Mouse (Mus musculus): Measurements from ENCODE around the gene Arfip1. TPM values are rescaled to one million over a fixed set of nuclear protein-coding genes. Genes with fewer than 3 reads are reported as not detected.

The Arfip1 gene
- polyA plus RNA-seq, 1 experiment from 2014 or later: 44.7 TPM

DNA sequence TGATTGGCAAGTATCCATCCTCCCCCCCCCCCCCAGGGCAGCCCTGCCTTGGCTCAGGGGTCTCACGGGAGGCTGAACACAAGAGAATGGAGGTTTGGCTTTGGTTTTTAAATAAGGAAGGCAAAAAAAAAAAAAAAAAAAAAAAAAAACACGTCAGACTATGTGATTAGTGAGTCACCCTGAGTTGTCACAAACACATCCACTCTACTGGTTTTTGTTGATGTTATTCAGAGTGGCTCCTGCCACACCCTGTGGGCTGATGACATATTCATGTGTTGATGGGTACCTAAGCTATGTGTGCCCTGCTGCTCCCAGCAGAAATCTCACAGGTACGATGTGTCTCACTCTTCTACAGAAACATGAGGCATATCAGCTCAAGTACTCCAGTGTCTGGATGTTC, 131.8 kb downstream of the Arfip1 start:
- no peak overlapping the region for H3K4me3 ChIP-seq (ENCODE audit: low read depth, low read length)
- H3K9ac ChIP-seq (ENCODE audit: low read length): no peak overlapping the region
- no peaks in the 10 kb centered on the region for H3K9me3 ChIP-seq (ENCODE audit: control insufficient read depth, low read length)
- no peak overlapping the region for H3K4me2 ChIP-seq (ENCODE audit: low read length)
- 68% methylated on average over 3 of the region's 3 CpGs for WGBS
- H3K27ac ChIP-seq (ENCODE audit: low read depth): no peak overlapping the region
- peaks cover under 1% of the 10 kb centered on the region; the same call in 1 of the 2 replicates for H3K4me1 ChIP-seq (replicated peaks; ENCODE audit: control insufficient read depth, insufficient read depth, low read length)
- H3K36me3 ChIP-seq (ENCODE audit: control insufficient read depth, insufficient read depth, low read length): no peaks in the 10 kb centered on the region; the same call in 1 of the 2 replicates
- no peaks in the 10 kb centered on the region for H3K27me3 ChIP-seq (replicated peaks; ENCODE audit: control insufficient read depth, insufficient read depth, low read length)
- ATAC-seq (replicated peaks; ENCODE audit: low FRiP score, low TSS enrichment, low read depth) (no peak), DNase-seq (ENCODE audit: low spot score) (no peak)

DNA sequence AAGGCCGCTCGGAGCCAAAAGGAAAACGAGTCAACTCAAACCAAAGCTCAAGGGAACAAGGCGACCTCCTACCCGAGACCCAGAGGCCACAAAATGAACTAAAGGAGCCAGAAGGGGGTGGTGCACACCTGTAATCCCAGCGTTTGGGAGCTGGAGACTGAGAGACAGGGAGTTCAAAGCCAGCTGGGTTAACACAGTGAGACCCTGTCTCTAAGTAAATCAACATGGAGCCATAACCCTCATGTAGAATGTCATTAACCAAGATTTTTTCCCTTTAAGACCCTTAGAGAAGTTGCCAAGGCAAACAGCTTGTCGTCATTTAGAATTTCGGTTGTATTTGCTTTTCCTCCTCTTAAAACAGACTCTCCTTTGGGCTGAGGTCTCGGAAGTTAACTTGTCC, 133.4 kb downstream of the Arfip1 start:
- no peak overlapping the region for H3K9ac ChIP-seq (ENCODE audit: low read length)
- ATAC-seq (replicated peaks; ENCODE audit: low FRiP score, low TSS enrichment, low read depth) (no peak), DNase-seq (ENCODE audit: low spot score) (no peak)
- WGBS: 82% methylated on average over 9 of the region's 9 CpGs
- no peaks in the 10 kb centered on the region for H3K4me1 ChIP-seq (replicated peaks; ENCODE audit: control insufficient read depth, insufficient read depth, low read length)
- no peaks in the 10 kb centered on the region for H3K27me3 ChIP-seq (replicated peaks; ENCODE audit: control insufficient read depth, insufficient read depth, low read length)
- H3K36me3 ChIP-seq (ENCODE audit: control insufficient read depth, insufficient read depth, low read length): no peaks in the 10 kb centered on the region; the same call in 1 of the 2 replicates
- no peak overlapping the region for H3K27ac ChIP-seq (ENCODE audit: low read depth)
- no peak overlapping the region for H3K4me2 ChIP-seq (ENCODE audit: low read length)
- H3K9me3 ChIP-seq (ENCODE audit: control insufficient read depth, low read length): no peaks in the 10 kb centered on the region
- H3K4me3 ChIP-seq (ENCODE audit: low read depth, low read length): no peak overlapping the region

DNA sequence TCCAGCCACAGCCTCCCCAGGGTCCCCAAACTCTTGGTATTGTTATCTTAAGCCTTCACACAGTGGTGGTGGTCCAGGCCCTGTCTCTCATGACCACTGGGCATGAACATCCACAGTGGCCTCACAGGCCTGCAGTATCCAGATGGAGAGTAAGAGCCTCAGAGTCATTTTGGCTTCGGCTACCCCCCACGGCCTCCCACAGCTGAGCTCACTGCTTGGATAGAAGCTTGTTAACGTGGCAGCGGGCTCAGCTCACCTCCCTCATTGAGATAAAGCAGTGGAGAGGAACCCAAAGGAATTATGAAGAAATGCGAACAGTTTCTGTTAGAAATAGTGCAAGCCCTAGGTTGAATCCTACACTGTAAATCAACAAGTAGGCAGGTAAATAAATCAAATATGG, 134.6 kb downstream of the Arfip1 start:
- H3K4me1 ChIP-seq (replicated peaks; ENCODE audit: control insufficient read depth, insufficient read depth, low read length): no peaks in the 10 kb centered on the region
- no peaks in the 10 kb centered on the region for H3K9me3 ChIP-seq (ENCODE audit: control insufficient read depth, low read length)
- no peak overlapping the region for H3K4me3 ChIP-seq (ENCODE audit: low read depth, low read length)
- DNase-seq (ENCODE audit: low spot score): no peak
- H3K27ac ChIP-seq (ENCODE audit: low read depth): no peak overlapping the region
- H3K27me3 ChIP-seq (replicated peaks; ENCODE audit: control insufficient read depth, insufficient read depth, low read length): no peaks in the 10 kb centered on the region
- no peak overlapping the region for H3K4me2 ChIP-seq (ENCODE audit: low read length)
- no peak overlapping the region for H3K9ac ChIP-seq (ENCODE audit: low read length)
- H3K36me3 ChIP-seq (ENCODE audit: control insufficient read depth, insufficient read depth, low read length): no peaks in the 10 kb centered on the region; the same call in 1 of the 2 replicates
- WGBS: 77% methylated on average over 5 of the region's 5 CpGs
- ATAC-seq (replicated peaks; ENCODE audit: low FRiP score, low TSS enrichment, low read depth): no peak

Other genes with a start within 250 kb of the Arfip1 start
- gene Fhdc1, start 102.2 kb downstream of the Arfip1 start, polyA plus RNA-seq (2014; fragmentation: Nextera tagmentation; extraction: Ambion mirVana): 5.9 and 7.4 TPM in 2 replicates
- not detected in 2 replicates for gene Tigd4, start 10.9 kb upstream of the Arfip1 start, polyA plus RNA-seq (2014; fragmentation: Nextera tagmentation; extraction: Ambion mirVana)
- gene Tmem154, start 83.6 kb upstream of the Arfip1 start, polyA plus RNA-seq (2014; fragmentation: Nextera tagmentation; extraction: Ambion mirVana): 0.93 and 1.7 TPM in 2 replicates
- gene Fbxw7, start 232.6 kb upstream of the Arfip1 start, polyA plus RNA-seq (2014; fragmentation: Nextera tagmentation; extraction: Ambion mirVana): 11.7 and 12.7 TPM in 2 replicates

All from intestine, embryonic 14.5 days (tissue).